Mouse (Mus musculus): ENCODE data around the gene Maats1. TPM values are rescaled to one million over a fixed set of nuclear protein-coding genes. Genes with fewer than 3 reads are reported as not detected.

Gene Maats1
- total and polyA plus RNA-seq, 3 experiments: 0.03 TPM; not detected in 2

- Histone ChIP-seq H3K36me3 (ENCODE audit: control insufficient read depth in 1 of 2, insufficient read depth in 2 of 2, low read length in 2 of 2) (peaks cover 14 to 51% of the 10 kb centered on the region in 2 experiments), H3K9ac (ENCODE audit: control insufficient read depth, low read depth, low read length, poor library complexity, severe bottlenecking) (no peak overlapping the region), H3K79me2 (ENCODE audit: control insufficient read depth, insufficient read depth, low read length, poor library complexity) (peaks cover 28% of the 10 kb centered on the region), H3K27me3 (ENCODE audit: control insufficient read depth in 1 of 2, insufficient read depth in 2 of 2, low read length in 2 of 2) (no peaks in the 10 kb centered on the region), H3K9me3 (replicated peaks; ENCODE audit: insufficient read depth, low read length) (no peaks in the 10 kb centered on the region), H3K27ac (ENCODE audit: control insufficient read depth, low read depth, low read length) (no peak overlapping the region), H3K4me3 (ENCODE audit: control insufficient read depth in 1 of 2, insufficient read depth in 1 of 2, low read depth in 2 of 2, low read length in 2 of 2) (no peak overlapping the region), H3K4me1 (ENCODE audit: control insufficient read depth in 1 of 2, insufficient read depth in 2 of 2, low read length in 2 of 2) (peaks cover 23 to 31% of the 10 kb centered on the region in 2 experiments)
- TF ChIP-seq KAT2A (conservative IDR thresholded peaks at IDR 0.05; ENCODE audit: low read depth, low read length): no peak
- TF ChIP-seq CTCF (IDR thresholded peaks at IDR 0.05 in 2 of 3, conservative IDR thresholded peaks at IDR 0.05 in 1 of 3; ENCODE audit: control insufficient read depth in 1 of 3, insufficient read depth in 1 of 3, low read depth in 2 of 3, low read length in 3 of 3, poor library complexity in 1 of 3, severe bottlenecking in 1 of 3): no peak
- TF ChIP-seq TCF12 (IDR thresholded peaks at IDR 0.05; ENCODE audit: low read depth, low read length): no peak
- no peak for TF ChIP-seq HCFC1 (IDR thresholded peaks at IDR 0.05; ENCODE audit: low read depth, low read length)
- TF ChIP-seq POLR2A (IDR thresholded peaks at IDR 0.05; ENCODE audit: control insufficient read depth in 1 of 2, insufficient read depth in 1 of 2, low read depth in 1 of 2, low read length in 2 of 2, poor library complexity in 1 of 2): no peak
- no peak for TF ChIP-seq BHLHE40 (IDR thresholded peaks at IDR 0.05; ENCODE audit: borderline replicate concordance, low read depth, low read length)
- TF ChIP-seq USF2 (IDR thresholded peaks at IDR 0.05; ENCODE audit: borderline replicate concordance in 1 of 2, insufficient read depth in 1 of 2, low read depth in 1 of 2, low read length in 2 of 2): no peak
- no peak for TF ChIP-seq MAFK (IDR thresholded peaks at IDR 0.05; ENCODE audit: borderline replicate concordance, low read depth, low read length)
- no peak for TF ChIP-seq MYC (IDR thresholded peaks at IDR 0.05; ENCODE audit: low read depth, low read length)
- no peak for TF ChIP-seq TBP (IDR thresholded peaks at IDR 0.05; ENCODE audit: low read depth, low read length)
- TF ChIP-seq TAL1 (IDR thresholded peaks at IDR 0.05; ENCODE audit: low read length): no peak
- no peak for TF ChIP-seq SMC3 (IDR thresholded peaks at IDR 0.05; ENCODE audit: low read depth, low read length)
- TF ChIP-seq ZC3H11A (IDR thresholded peaks at IDR 0.05; ENCODE audit: low read depth, low read length): no peak
- TF ChIP-seq MXI1 (IDR thresholded peaks at IDR 0.05; ENCODE audit: low read depth, low read length): no peak
- TF ChIP-seq ZNF384 (IDR thresholded peaks at IDR 0.05; ENCODE audit: low read depth, low read length): no peak
- no peak for TF ChIP-seq JUND (IDR thresholded peaks at IDR 0.05; ENCODE audit: low read depth, low read length)
- no peak for TF ChIP-seq SIN3A (IDR thresholded peaks at IDR 0.05; ENCODE audit: low read length)
- no peak for TF ChIP-seq ZKSCAN1 (IDR thresholded peaks at IDR 0.05; ENCODE audit: low read depth, low read length)
- DNase-seq (ENCODE audit: low read depth, low spot score): no peak
Observed at GRCm38 (mm10) chr16:38352851-38353250, 10.9 kb upstream of the Maats1 start.

- no peak for DNase-seq (ENCODE audit: low read depth, low spot score)
- Histone ChIP-seq H3K9ac (ENCODE audit: control insufficient read depth, low read depth, low read length, poor library complexity, severe bottlenecking) (no peak overlapping the region), H3K4me1 (ENCODE audit: control insufficient read depth in 1 of 2, insufficient read depth in 2 of 2, low read length in 2 of 2) (peaks cover 23 to 31% of the 10 kb centered on the region in 2 experiments), H3K4me3 (ENCODE audit: control insufficient read depth in 1 of 2, insufficient read depth in 1 of 2, low read depth in 2 of 2, low read length in 2 of 2) (no peak overlapping the region), H3K36me3 (ENCODE audit: control insufficient read depth in 1 of 2, insufficient read depth in 2 of 2, low read length in 2 of 2) (peaks cover 14 to 51% of the 10 kb centered on the region in 2 experiments), H3K27ac (ENCODE audit: control insufficient read depth, low read depth, low read length) (no peak overlapping the region), H3K27me3 (ENCODE audit: control insufficient read depth in 1 of 2, insufficient read depth in 2 of 2, low read length in 2 of 2) (no peaks in the 10 kb centered on the region), H3K79me2 (ENCODE audit: control insufficient read depth, insufficient read depth, low read length, poor library complexity) (peaks cover 35% of the 10 kb centered on the region), H3K9me3 (replicated peaks; ENCODE audit: insufficient read depth, low read length) (no peaks in the 10 kb centered on the region)
- no peak for TF ChIP-seq MYC (IDR thresholded peaks at IDR 0.05; ENCODE audit: low read depth, low read length)
- TF ChIP-seq POLR2AphosphoS2 (IDR thresholded peaks at IDR 0.05; ENCODE audit: low read length): no peak
- no peak for TF ChIP-seq ZNF384 (IDR thresholded peaks at IDR 0.05; ENCODE audit: low read depth, low read length)
- TF ChIP-seq TBP (IDR thresholded peaks at IDR 0.05; ENCODE audit: low read depth, low read length): no peak
- TF ChIP-seq MYB (IDR thresholded peaks at IDR 0.05; ENCODE audit: low read depth, low read length): no peak
- no peak for TF ChIP-seq GATA1 (IDR thresholded peaks at IDR 0.05; ENCODE audit: low read depth, low read length)
Observed at GRCm38 (mm10) chr16:38352031-38352430, 10.1 kb upstream of the Maats1 start.

Data from MEL (cell line).